Mouse (Mus musculus): ENCODE measurements around the gene Dgkd.

DNA sequence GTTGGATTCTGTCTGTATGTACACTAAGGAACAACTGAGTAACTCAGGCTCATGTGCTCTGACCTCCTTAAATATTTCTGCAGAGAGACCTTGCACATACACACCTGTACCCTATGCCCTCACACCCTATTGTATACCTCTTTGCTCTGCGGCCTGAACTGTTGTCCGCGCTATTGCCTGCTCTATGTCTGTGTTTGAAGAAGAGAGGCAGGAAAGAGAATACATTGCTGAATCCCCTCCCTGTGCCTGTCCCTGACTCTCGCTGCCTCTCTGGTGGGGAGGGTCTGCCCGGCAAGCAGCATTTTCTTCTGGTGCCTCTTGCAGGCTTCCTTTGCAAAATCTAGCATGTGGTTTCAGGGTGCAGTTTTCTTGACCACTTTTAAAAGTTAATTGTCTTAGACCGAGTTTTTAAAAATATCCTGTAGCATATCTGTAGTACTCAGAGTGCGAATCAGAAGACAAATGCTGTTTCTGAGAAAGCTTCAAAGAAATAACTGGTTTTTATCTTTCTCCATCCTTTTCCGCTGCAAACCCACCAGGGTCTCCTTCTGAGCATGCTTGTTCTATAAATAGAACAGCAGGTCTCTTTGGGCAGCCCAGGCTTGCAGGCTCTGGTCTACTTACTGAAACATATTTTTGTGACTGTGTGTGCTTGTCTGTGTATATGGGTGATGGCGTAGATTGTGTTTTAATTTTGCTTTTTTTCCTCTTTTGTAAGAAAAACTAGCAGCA lies 24.6 kb downstream of the Dgkd start:
- no peak for TF ChIP-seq CTCF (IDR thresholded peaks at IDR 0.05; ENCODE audit: extremely low read depth, insufficient read depth, insufficient read length, insufficient replicate concordance)
- TF ChIP-seq POLR2A (IDR thresholded peaks at IDR 0.05; ENCODE audit: low read depth, low read length) = no peak
